Mouse (Mus musculus): ENCODE measurements at regions not wholly inside any gene's neighbourhood (a gene's known extent, or its start where the extent isn't known, plus 50 kb on each side); places are given as distances from the start of the nearest gene placed in this dataset.

DNA sequence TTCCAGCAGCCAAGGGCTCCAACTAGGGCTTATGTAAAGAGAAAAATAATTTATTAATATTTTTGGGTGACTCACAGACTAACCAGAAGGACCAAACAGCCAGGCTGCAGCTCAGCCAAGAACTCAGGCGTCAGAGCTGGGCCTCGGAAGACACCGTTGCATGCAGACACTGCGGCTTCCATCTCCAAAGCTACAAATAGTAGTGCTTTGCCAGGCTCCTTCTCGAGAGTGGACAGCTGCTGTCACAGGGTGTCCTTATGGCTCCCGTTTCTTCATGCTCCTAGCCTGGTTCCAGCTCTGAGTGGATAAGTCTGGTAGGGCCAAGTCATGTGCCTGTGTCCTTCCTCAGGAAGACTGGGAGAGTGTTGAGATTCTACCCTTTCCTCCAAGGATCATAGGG lies 190.8 kb upstream of the Creb1 start:
- TF ChIP-seq GATA1 (IDR thresholded peaks at IDR 0.05; ENCODE audit: borderline replicate concordance, low read length) (no peak), FLI1 (IDR thresholded peaks at IDR 0.05; ENCODE audit: low read length) (no peak)
